Mouse (Mus musculus) spleen, postnatal 4 days (tissue): ENCODE measurements at regions not wholly inside any gene's neighbourhood (a gene's known extent, or its start where the extent isn't known, plus 50 kb on each side); places are given as distances from the start of the nearest gene placed in this dataset.

Experiments used
- DNase-seq, 2 experiments: peaks; one replicate each; pipeline ENCODE4 v3.0.0; 2022; ENCODE audit warnings: low spot score in 2 of 2

- no peak for DNase-seq
Observed at GRCm38 (mm10) chr2:162734286-162734685, 73.3 kb upstream of the Ptprt start.

DNA sequence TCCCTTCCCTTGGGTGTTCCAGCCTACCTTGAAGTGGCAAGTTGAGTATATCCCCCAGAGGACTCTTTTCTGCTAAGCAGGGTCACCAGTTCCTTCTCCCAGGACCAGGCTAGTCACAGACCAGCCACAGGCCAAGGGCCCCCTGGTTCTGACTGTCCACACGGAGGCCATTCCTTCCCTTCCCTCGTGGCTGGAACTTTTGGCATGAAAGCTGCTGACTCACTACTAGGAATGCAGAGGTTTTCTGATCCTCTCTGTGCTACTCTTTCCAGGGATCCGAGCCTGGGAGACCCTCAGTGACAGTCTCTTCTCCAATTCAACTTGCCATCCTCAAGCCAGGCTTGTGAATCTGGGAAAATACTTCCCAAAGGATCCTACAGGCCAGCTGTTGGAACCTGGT is 59.1 kb upstream of the Ptprt start:
- no peak for DNase-seq

DNA sequence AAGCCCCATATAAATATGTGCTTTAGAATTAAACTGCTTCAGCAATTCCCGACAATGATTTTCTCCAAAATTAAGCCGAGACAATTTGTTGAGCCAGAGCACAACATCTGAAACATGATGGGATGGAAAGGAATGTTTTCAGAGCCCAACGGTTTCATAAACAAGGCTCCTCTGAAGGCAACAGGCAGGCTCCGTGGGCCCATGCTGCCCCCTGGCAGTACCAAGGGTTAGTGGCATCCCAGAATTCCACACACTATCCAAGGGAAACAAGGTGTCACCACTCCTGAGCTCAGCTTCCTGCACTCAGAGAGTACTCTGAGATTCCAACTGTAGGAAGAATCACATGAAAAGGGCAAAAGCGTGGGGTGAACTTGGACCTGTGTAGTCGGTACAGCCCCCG is 57.5 kb upstream of the Ptprt start:
- no peak for DNase-seq

DNA sequence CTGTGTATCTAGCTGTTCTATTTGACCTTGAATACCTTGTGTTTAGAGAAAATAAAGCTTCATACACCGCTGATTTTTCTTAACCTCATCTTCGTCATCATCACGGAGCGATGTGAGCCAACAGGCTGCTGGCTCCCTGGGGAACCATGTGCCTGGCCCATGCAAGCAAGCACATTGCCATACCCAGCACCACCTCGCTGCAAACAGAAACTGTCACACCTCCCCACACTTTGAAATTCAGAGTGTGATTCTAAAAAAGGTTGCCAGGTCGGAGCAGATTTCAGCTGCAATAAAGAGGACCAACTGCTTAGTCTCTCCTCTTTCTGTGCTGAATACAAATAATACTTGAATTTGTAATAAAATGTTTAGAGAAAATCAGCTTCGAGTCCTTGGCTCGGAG is 54.0 kb upstream of the Ptprt start:
- DNase-seq = no peak

GRCm38 (mm10) chr2:162712972-162713371 is 52.0 kb upstream of the Ptprt start:
- DNase-seq = no peak

GRCm38 (mm10) chr2:162712394-162712793 is 51.4 kb upstream of the Ptprt start:
- no peak for DNase-seq
